Mouse (Mus musculus) hindbrain, postnatal 0 days (tissue): ENCODE results near the gene Tdrkh. TPM values are rescaled to one million over a fixed set of nuclear protein-coding genes. Genes with fewer than 3 reads are reported as not detected.

Source experiments
- ATAC-seq: fragments of 200-750 bp; cut with Nextera tagmentation; 2 replicates; pipeline ENCODE4 v1.8.0; 2017; ENCODE audit warnings: mild to moderate bottlenecking, moderate TSS enrichment, moderate library complexity
- DNase-seq: peaks from one replicate; pipeline ENCODE4 v3.0.0-alpha.2; 2015; ENCODE audit warnings: low spot score
- H3K27ac ChIP-seq: fragments of 300-500 bp; sonication (generic); 2 replicates; pipeline ENCODE4 v1.5.1; 2014; ENCODE audit warnings: mild to moderate bottlenecking
- H3K27me3 ChIP-seq: fragments of 300-500 bp; sonication (generic); 2 replicates; pipeline ENCODE4 v1.6.1; 2014; ENCODE audit warnings: low read length, mixed read lengths; ENCODE audit not compliant: insufficient read depth
- H3K36me3 ChIP-seq: fragments of 300-500 bp; sonication (generic); 2 replicates; pipeline ENCODE4 v1.6.1; 2014; ENCODE audit warnings: low read length, mixed read lengths; ENCODE audit not compliant: insufficient read depth
- H3K4me1 ChIP-seq: fragments of 300-500 bp; sonication (generic); 2 replicates; pipeline ENCODE4 v1.6.1; 2014; ENCODE audit warnings: antibody characterized with exemption, low read length, mixed read lengths; ENCODE audit not compliant: insufficient read depth
- H3K4me2 ChIP-seq: fragments of 300-500 bp; sonication (generic); 2 replicates; pipeline ENCODE4 v1.6.1; 2014; ENCODE audit warnings: low read depth, mild to moderate bottlenecking, low read length, moderate library complexity, mixed read lengths
- H3K4me3 ChIP-seq: fragments of 300-500 bp; sonication (generic); 2 replicates; pipeline ENCODE4 v1.5.1; 2014; ENCODE audit warnings: low read length
- H3K9ac ChIP-seq: fragments of 300-500 bp; sonication (generic); replicated peaks from 2 replicates; pipeline ENCODE4 v1.6.1; 2014; ENCODE audit warnings: mild to moderate bottlenecking, low read length, moderate library complexity, mixed read lengths
- H3K9me3 ChIP-seq: fragments of 300-500 bp; sonication (generic); 2 replicates; pipeline ENCODE4 v1.6.1; 2016; ENCODE audit warnings: low read length, mixed read lengths
- CTCF ChIP-seq: IDR thresholded peaks from 2 replicates; pipeline ENCODE4 v1.5.1; 2016; ENCODE audit warnings: antibody characterized with exemption, control low read depth, low read depth
- WGBS: fragments of 180-500 bp; shearing (Covaris S2); extraction: QIAGEN DNeasy Blood & Tissue Kit; methylation state at CpG from one replicate; pipeline ENCODE4 v1.1.7; 2014; 5-methylcytosine and 5-hydroxymethylcytosine counted together
- polyA plus RNA-seq: library from polyadenylated mRNA; unstranded; fragments of >200 nt; fragmentation: Nextera tagmentation; extraction: Ambion mirVana; gene quantifications from 2 replicates; pipeline ENCODE4 v1.2.1, GENCODE M21; 2015
- total RNA-seq: library from RNA; depleted of rRNA; stranded (reverse); fragments of >200 nt; gene quantifications from 2 replicates; pipeline ENCODE4 v1.2.3, GENCODE M21; 2014

Gene Tdrkh
- total and polyA plus RNA-seq, 2 experiments from 2014 or later = 11.8 to 46.8 TPM

DNA sequence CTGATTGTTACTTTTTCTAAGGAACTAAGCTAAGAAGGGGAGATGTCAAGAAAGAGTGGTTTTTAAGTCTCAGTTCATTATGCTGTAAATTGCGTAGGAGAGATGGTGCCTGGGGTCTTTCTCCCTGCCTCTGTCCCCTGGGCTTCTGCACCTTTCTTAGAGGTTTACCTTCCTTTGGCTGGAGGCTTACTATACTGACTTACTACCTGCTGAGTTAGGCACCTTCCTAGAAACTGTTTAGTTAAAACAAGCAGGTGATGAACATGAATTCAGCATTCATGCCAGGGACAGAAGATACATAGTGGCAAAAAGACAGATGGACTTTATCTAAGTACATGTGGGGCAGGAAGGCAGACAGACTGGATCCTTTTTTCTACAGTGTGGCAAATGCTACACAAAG lies 16.7 kb upstream of the Tdrkh start:
- ATAC-seq (no peak), DNase-seq (no peak)
- no peak for TF ChIP-seq CTCF
- no peaks in the 10 kb centered on the region for H3K27me3 ChIP-seq
- H3K9me3 ChIP-seq = no peaks in the 10 kb centered on the region
- no peak overlapping the region for H3K9ac ChIP-seq
- H3K4me1 ChIP-seq = peaks cover 9% of the 10 kb centered on the region; the same call in 1 of the 2 replicates
- no peaks in the 10 kb centered on the region for H3K36me3 ChIP-seq
- no peak overlapping the region for H3K27ac ChIP-seq
- no peak overlapping the region for H3K4me3 ChIP-seq
- WGBS = 86% methylated on average over 1 of the region's 1 CpGs
- H3K4me2 ChIP-seq = no peak overlapping the region

DNA sequence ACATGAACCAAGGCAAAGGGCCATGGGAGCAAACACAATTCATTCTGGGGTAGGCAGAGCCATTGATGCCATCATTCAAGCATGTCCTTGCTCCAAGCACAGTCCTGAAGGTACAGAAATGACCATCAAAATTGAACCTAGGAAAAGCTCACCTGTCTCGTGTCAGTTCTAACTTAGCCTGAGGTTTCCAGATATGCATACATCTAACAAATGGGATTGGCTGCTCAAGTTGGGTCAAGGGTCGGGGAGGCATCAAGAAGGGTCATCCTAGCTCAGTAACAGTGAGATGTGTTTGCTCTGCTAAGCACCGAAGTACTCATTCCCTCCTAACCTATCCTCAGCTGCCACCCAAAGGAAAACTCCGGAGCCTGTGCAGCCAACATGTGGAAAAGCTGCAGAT lies 16.2 kb upstream of the Tdrkh start:
- Histone ChIP-seq H3K4me3 (no peak overlapping the region), H3K4me1 (peaks cover 9% of the 10 kb centered on the region; the same call in 1 of the 2 replicates), H3K36me3 (no peaks in the 10 kb centered on the region), H3K27me3 (no peaks in the 10 kb centered on the region), H3K27ac (no peak overlapping the region), H3K4me2 (no peak overlapping the region), H3K9ac (no peak overlapping the region), H3K9me3 (no peaks in the 10 kb centered on the region)
- no peak for TF ChIP-seq CTCF
- 87% methylated on average over 4 of the region's 4 CpGs for WGBS
- DNase-seq (no peak), ATAC-seq (no peak)

DNA sequence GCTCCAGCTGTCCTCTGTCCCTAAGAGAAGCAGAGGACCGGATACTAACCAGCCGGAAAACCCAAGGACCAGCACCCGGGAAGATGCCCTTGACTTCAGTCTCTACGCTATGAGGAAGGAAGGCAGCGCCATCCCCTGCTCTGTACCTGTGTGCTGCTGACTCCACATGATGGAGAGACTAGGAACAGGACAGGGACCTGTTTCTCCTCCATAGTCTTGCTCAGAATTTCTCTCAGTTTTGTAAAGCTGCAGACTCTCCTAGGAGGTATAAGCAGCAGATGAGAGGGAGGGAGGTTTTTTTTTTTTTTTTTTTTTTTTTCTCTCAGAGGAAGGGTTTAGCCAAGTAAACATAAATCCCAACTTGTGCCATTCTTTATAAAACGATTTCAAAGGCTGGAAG lies 14.9 kb upstream of the Tdrkh start, which contains the start of gene Lingo4:
TSS of gene Lingo4 (plus strand) at position 301 of the 400 bp plus-strand sequence.
- Histone ChIP-seq H3K4me1 (peaks cover 9% of the 10 kb centered on the region; the same call in 1 of the 2 replicates), H3K9me3 (no peaks in the 10 kb centered on the region), H3K4me3 (peak within 1 kb of the TSS; percentile 37), H3K36me3 (no peaks in the 10 kb centered on the region), H3K4me2 (peak within 1 kb of the TSS; percentile 74), H3K27ac (peak within 1 kb of the TSS; percentile 32; the same call in 1 of the 2 replicates), H3K27me3 (no peaks in the 10 kb centered on the region), H3K9ac (peak within 1 kb of the TSS; percentile 50)
- WGBS = 69% methylated on average over 6 of the region's 6 CpGs
- no peak for ATAC-seq
- DNase-seq = no peak
- no peak for TF ChIP-seq CTCF

DNA sequence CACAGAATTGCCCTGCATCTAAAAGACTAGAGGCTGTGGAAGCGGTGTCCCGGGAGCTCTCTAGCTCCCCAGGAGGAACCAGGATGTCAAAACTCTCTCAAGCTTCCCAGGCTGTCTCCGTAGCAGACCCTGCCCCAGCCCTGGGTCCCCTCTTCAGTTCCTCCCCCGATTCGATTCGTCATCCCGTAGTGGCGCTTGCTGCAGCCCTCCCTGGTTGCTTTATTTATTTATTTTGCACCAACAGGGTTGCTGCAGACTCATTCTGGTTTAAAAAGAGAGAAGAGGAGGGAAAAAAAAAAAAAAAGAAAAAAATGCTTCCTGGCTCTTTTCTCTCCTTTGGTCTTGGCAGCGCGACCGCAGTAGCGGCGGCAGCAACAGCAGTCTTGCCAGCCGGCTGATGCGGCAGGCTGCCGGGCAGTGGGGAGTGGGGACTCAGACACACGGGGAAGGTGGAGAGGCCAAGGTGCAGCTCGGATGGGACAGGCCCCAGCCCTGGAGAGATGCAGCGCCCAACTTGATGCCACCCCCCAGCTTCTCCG lies 14.1 kb upstream of the Tdrkh start:
- Histone ChIP-seq H3K9ac (peak overlapping the region; percentile 50), H3K27ac (peak overlapping the region; percentile 32; the same call in 1 of the 2 replicates), H3K9me3 (no peaks in the 10 kb centered on the region), H3K27me3 (no peaks in the 10 kb centered on the region), H3K4me3 (peak overlapping the region; percentile 37), H3K36me3 (no peaks in the 10 kb centered on the region), H3K4me1 (peaks cover 9% of the 10 kb centered on the region; the same call in 1 of the 2 replicates), H3K4me2 (peak overlapping the region; percentile 74)
- ATAC-seq (peak; percentile 89), DNase-seq (peak; percentile 79)
- WGBS = 2% methylated on average over 20 of the region's 20 CpGs
- TF ChIP-seq CTCF = peak; percentile 51

DNA sequence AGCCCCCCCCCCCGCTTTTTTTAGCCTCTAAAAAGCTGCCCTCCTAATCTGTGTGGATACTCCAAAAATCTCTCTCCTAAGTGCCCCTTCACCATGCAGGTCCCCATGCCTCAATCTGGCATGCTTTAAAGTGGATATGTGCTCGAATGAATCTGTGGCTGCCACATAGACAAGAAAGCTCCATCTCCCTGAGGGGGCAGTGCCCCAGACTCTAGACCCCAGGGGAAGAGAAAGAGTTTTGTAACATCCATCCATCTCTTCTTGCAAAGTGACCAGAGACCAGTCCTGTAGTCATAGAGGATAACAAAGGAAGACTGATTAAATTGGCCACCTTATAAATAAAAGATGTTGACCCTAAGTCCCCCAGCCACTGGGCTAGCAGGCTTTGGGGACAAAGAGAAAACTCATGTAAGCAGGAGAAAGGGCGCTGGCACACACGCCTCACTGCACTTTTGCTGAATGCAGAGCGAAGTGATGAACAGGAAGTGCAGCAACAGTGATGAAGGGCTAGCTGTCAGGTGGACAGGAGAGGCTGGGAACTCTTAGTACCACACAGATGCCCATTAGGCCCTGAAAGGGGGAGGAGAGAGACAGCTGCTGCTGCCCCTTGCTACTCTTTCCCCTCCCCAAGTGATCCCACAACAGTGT lies 13.3 kb upstream of the Tdrkh start:
- ATAC-seq (no peak), DNase-seq (peak; percentile 15)
- H3K4me3 ChIP-seq = peak overlapping the region; percentile 37
- H3K36me3 ChIP-seq = no peaks in the 10 kb centered on the region
- H3K27me3 ChIP-seq = no peaks in the 10 kb centered on the region
- H3K9ac ChIP-seq = peak overlapping the region; percentile 50
- peak overlapping the region; percentile 74 for H3K4me2 ChIP-seq
- H3K9me3 ChIP-seq = no peaks in the 10 kb centered on the region
- peaks cover 10% of the 10 kb centered on the region; the same call in 1 of the 2 replicates for H3K4me1 ChIP-seq
- 0 out of 2 replicates have a peak overlapping the region, but pooled peaks have one; percentile 32 for H3K27ac ChIP-seq
- WGBS = 17% methylated on average over 5 of the region's 5 CpGs
- no peak for TF ChIP-seq CTCF

DNA sequence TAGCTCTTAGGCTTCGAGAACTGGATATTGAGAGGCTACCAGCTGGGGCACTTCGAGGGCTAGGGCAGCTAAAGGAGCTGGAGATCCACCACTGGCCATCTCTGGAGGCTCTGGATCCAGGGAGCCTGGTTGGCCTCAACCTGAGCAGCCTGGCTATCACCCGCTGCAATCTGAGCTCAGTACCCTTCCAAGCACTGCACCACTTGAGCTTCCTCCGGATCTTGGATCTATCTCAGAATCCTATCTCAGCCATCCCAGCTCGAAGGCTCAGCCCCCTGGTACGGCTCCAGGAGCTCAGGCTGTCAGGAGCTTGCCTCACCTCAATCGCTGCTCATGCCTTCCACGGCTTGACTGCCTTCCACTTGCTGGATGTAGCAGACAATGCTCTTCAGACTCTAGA lies 10.6 kb upstream of the Tdrkh start:
- ATAC-seq (no peak), DNase-seq (no peak)
- H3K9ac ChIP-seq = no peak overlapping the region
- H3K27me3 ChIP-seq = no peaks in the 10 kb centered on the region
- no peak overlapping the region for H3K4me3 ChIP-seq
- H3K4me2 ChIP-seq = no peak overlapping the region
- 75% methylated on average over 8 of the region's 8 CpGs for WGBS
- H3K9me3 ChIP-seq = no peaks in the 10 kb centered on the region
- no peak overlapping the region for H3K27ac ChIP-seq
- no peaks in the 10 kb centered on the region for H3K36me3 ChIP-seq
- H3K4me1 ChIP-seq = peaks cover 12% of the 10 kb centered on the region; the same call in 1 of the 2 replicates
- no peak for TF ChIP-seq CTCF
